Mouse (Mus musculus) gastrocnemius, postnatal 10 days (tissue): ENCODE data around the gene Ube2l3. TPM values are rescaled to one million over a fixed set of nuclear protein-coding genes. Genes with fewer than 3 reads are reported as not detected.
"Not testable (repeated sequence)": the region's sequence is repeated elsewhere in the genome, so short reads cannot be mapped to it uniquely, and the experiment has no call there.

Experiments
- DNase-seq: peaks from one replicate; pipeline ENCODE4 v3.0.0; 2021; ENCODE audit warnings: mixed read lengths
- total RNA-seq, 2 experiments: library from RNA; stranded (reverse); gene quantifications; 2 replicates each; pipeline ENCODE4 v1.2.3; 2021

Gene Ube2l3
- total RNA-seq, 2 experiments from 2014 or later, result 163 to 166 TPM

GRCm38 (mm10) chr16:17208389-17209361, 6.2 kb upstream of the Ube2l3 start, which contains the start of gene Rimbp3:
Gene Rimbp3 (plus strand): TSS chr16:17208603.
- peak; percentile 87 for DNase-seq

- no peak for DNase-seq
Measured at GRCm38 (mm10) chr16:17204990-17205389, 2.5 kb upstream of the Ube2l3 start.

GRCm38 (mm10) chr16:17201977-17202376, 472 bp downstream of the Ube2l3 start:
- no peak for DNase-seq

GRCm38 (mm10) chr16:17200953-17201707, 1.3 kb downstream of the Ube2l3 start:
- peak; percentile 72 for DNase-seq

GRCm38 (mm10) chr16:17200121-17200952, 2.1 kb downstream of the Ube2l3 start:
- no peak for DNase-seq

GRCm38 (mm10) chr16:17193823-17194222, 8.6 kb downstream of the Ube2l3 start:
- no peak for DNase-seq

- DNase-seq, result no peak
Measured at GRCm38 (mm10) chr16:17185475-17185874, 17.0 kb downstream of the Ube2l3 start.

- DNase-seq, result no peak
Measured at GRCm38 (mm10) chr16:17183003-17183402, 19.4 kb downstream of the Ube2l3 start.

GRCm38 (mm10) chr16:17182136-17182535, 20.3 kb downstream of the Ube2l3 start:
- no peak for DNase-seq

- DNase-seq, result no peak
Measured at GRCm38 (mm10) chr16:17181382-17181781, 21.1 kb downstream of the Ube2l3 start.

GRCm38 (mm10) chr16:17179706-17180105, 22.7 kb downstream of the Ube2l3 start:
- DNase-seq, result no peak

GRCm38 (mm10) chr16:17177623-17178170, 24.8 kb downstream of the Ube2l3 start:
- DNase-seq, result no peak

GRCm38 (mm10) chr16:17175765-17176164, 26.7 kb downstream of the Ube2l3 start:
- DNase-seq, result no peak

GRCm38 (mm10) chr16:17168049-17168448, 34.4 kb downstream of the Ube2l3 start:
- DNase-seq, result no peak

GRCm38 (mm10) chr16:17167179-17167578, 35.3 kb downstream of the Ube2l3 start:
- no peak for DNase-seq

GRCm38 (mm10) chr16:17165478-17165877, 37.0 kb downstream of the Ube2l3 start:
- DNase-seq, result not testable (repeated sequence)

GRCm38 (mm10) chr16:17154346-17154745, 48.1 kb downstream of the Ube2l3 start:
- DNase-seq, result no peak

GRCm38 (mm10) chr16:17151874-17152273, 50.6 kb downstream of the Ube2l3 start:
- no peak for DNase-seq

GRCm38 (mm10) chr16:17150520-17151258, 51.8 kb downstream of the Ube2l3 start:
- no peak for DNase-seq

- DNase-seq, result peak; percentile 19
Measured at GRCm38 (mm10) chr16:17148084-17148483, 54.4 kb downstream of the Ube2l3 start.

GRCm38 (mm10) chr16:17147391-17147929, 55.0 kb downstream of the Ube2l3 start:
- DNase-seq, result no peak
